Mouse (Mus musculus): Measurements from ENCODE around the gene Rasa2.

DNA sequence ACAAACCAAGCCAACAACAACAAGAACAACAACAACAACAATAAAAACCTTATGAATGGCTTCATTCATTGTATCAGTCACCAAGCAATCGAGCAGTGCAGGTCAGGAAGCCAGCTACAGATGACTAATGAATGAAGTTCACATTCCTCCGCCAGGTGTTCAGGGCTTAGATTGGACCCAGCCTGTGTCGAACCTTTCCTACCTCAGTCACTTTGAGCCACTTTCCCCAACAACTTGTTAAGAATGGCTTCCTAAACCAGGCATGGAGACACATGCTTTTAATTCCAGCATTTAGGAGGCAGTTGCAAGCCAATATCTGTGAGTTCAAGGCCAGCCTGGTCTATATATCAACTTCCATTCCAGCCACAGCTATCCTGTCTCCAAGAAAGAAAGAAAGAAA lies 4.5 kb upstream of the Rasa2 start:
- no peak for TF ChIP-seq ETS1 (IDR thresholded peaks at IDR 0.05; ENCODE audit: low read depth, low read length)
- TF ChIP-seq USF1 (IDR thresholded peaks at IDR 0.05; ENCODE audit: low read depth, low read length), result no peak
- no peak for TF ChIP-seq MYB (IDR thresholded peaks at IDR 0.05; ENCODE audit: low read depth, low read length)

Data from MEL (cell line).